Mouse (Mus musculus) Muller cell, postnatal 12 days (primary cell): Measurements from ENCODE around the gene Vmn1r104.
"Not testable (repeated sequence)": the region's sequence is repeated elsewhere in the genome, so short reads cannot be mapped to it uniquely, and the experiment has no call there.

Experiments
- DNase-seq: peaks from one replicate; pipeline ENCODE4 v3.0.0-alpha.2; 2015; ENCODE audit errors: inconsistent ontology term

Vmn1r104 gene

GRCm38 (mm10) chr7:20533537-20533936 is at the start of gene Vmn1r104:
Vmn1r104 (plus strand) TSS chr7:20533837.
- not testable (repeated sequence) for DNase-seq

DNA sequence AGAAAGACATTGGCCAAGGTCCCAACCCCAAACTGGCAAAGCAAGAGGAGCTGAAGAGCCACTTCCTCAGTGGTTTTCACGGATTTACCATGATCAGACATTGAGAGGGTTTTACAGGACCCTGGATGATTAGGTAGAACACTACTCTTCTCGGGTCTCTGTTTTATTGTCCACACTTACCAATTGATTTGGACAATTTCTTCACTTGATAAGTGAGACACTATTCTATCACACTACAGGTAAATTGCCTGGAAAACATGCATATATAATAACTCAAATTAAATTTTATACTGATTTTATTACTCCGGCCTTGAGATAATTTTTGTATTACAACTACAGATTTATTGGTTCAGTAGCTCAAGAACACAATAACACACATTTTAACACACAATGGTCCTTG is 23.2 kb upstream of the Vmn1r104 start, which contains the start of gene Vmn1r103:
Gene Vmn1r103 (minus strand): TSS at position 101 of the 400 bp plus-strand sequence.
- DNase-seq, result not testable (repeated sequence)

DNA sequence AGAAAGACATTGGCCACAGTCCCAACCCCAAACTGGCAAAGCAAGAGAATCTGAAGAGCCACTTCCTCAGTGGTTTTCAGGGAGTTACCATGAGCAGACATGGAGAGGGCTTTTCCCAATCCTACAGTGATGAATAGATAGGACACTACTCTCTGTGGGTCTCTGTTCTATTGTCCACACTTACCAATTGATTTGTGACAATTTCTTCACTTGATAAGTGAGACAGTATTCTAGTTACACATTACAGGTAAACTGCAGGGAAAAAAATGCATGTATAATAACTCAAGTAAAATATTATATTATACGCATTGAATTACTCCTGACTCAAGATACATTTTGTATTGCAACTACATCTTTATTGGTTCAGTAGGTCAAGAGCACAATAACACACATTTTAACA is 12.0 kb downstream of the Vmn1r104 start, which contains the start of gene Gm5726:
Gene Gm5726 (minus strand): TSS at position 101 of the 400 bp plus-strand sequence.
- DNase-seq, result not testable (repeated sequence)

GRCm38 (mm10) chr7:20576141-20576540 is 42.5 kb downstream of the Vmn1r104 start, which contains the start of gene Gm4141:
Gm4141 (minus strand) TSS chr7:20576241.
- DNase-seq, result not testable (repeated sequence)
